Mouse (Mus musculus): ENCODE results near the gene Tulp1.
"Not testable (repeated sequence)": the region's sequence is repeated elsewhere in the genome, so short reads cannot be mapped to it uniquely, and the experiment has no call there.

- TF ChIP-seq CTCF (IDR thresholded peaks at IDR 0.05; ENCODE audit: low read depth, low read length): 0 out of 2 replicates have a peak, but pooled peaks have one; percentile 6
- not testable (repeated sequence) for TF ChIP-seq POLR2A (IDR thresholded peaks at IDR 0.05; ENCODE audit: extremely low read depth, insufficient read depth, low read length)
These were observed 40.6 kb downstream of the Tulp1 start for GRCm38 (mm10) chr17:28324416-28324815.

Measured in liver, adult 2 months (tissue).